Mouse (Mus musculus) monocyte, adult 5-6 weeks (primary cell): ENCODE results near the gene Zfp52. TPM values are rescaled to one million over a fixed set of nuclear protein-coding genes. Genes with fewer than 3 reads are reported as not detected.
A peak's percentile ranks its signal among the peaks of the same experiment; 100 is the strongest.

Experiments used
- ATAC-seq: fragments of 153-309, 156-312 bp; replicated peaks from 2 replicates; pipeline ENCODE4 v1.8.0; 2017; ENCODE audit warnings: mild to moderate bottlenecking; ENCODE audit not compliant: low TSS enrichment, insufficient number of reproducible peaks, severe bottlenecking, poor library complexity, low FRiP score
- total RNA-seq: library from RNA; stranded (forward); fragments of 200-1000, 200-491, 200-594 nt; gene quantifications from 3 replicates; pipeline ENCODE4 v1.2.3, GENCODE M21; 2017

Gene Zfp52
- total RNA-seq, 1 experiment from 2014 or later, result 59.5 TPM

GRCm38 (mm10) chr17:21536096-21536495, 757 bp downstream of the Zfp52 start:
- no peak for ATAC-seq

GRCm38 (mm10) chr17:21536676-21537075, 1.3 kb downstream of the Zfp52 start:
- no peak for ATAC-seq

GRCm38 (mm10) chr17:21557831-21558230, 22.5 kb downstream of the Zfp52 start:
- no peak for ATAC-seq

GRCm38 (mm10) chr17:21566220-21566619, 30.9 kb downstream of the Zfp52 start:
- peak; percentile 77 for ATAC-seq

- peak; percentile 72 for ATAC-seq
Measured at GRCm38 (mm10) chr17:21566728-21567349, 31.5 kb downstream of the Zfp52 start, which contains the start of gene Zfp948. Zfp948 (plus strand) TSS chr17:21567008.

GRCm38 (mm10) chr17:21567696-21568095, 32.4 kb downstream of the Zfp52 start:
- no peak for ATAC-seq

- ATAC-seq, result no peak
Measured at GRCm38 (mm10) chr17:21579080-21579479, 43.7 kb downstream of the Zfp52 start.

GRCm38 (mm10) chr17:21579493-21580175, 44.3 kb downstream of the Zfp52 start:
- ATAC-seq, result peak; percentile 80

- ATAC-seq, result no peak
Measured at GRCm38 (mm10) chr17:21585521-21585920, 50.2 kb downstream of the Zfp52 start.

Other genes with a start within 250 kb of the Zfp52 start
- not detected in 3 replicates for gene Vmn1r237, start 223.7 kb upstream of the Zfp52 start, total RNA-seq
- 11.9 to 29.1 TPM (median 15.5 TPM) in 3 replicates for gene Zfp677, start 151.8 kb upstream of the Zfp52 start, total RNA-seq
- gene Zfp54, start 112.3 kb upstream of the Zfp52 start, total RNA-seq, result 3.5 to 11.0 TPM (median 10.3 TPM) in 3 replicates
- 26.6 to 33.0 TPM (median 27.2 TPM) in 3 replicates for gene Zfp51, start 85.2 kb upstream of the Zfp52 start, total RNA-seq
- gene Zfp53, start 46.5 kb upstream of the Zfp52 start, total RNA-seq, result 39.0 to 49.6 TPM (median 42.5 TPM) in 3 replicates
- 0.43 to 5.9 TPM (median 5.0 TPM) in 3 replicates for gene Zfp948, start 31.5 kb downstream of the Zfp52 start, total RNA-seq
- gene Zfp983, start 115.1 kb downstream of the Zfp52 start, total RNA-seq, result 3.7 to 9.5 TPM (median 4.5 TPM) in 3 replicates
- 23.5 to 31.1 TPM in 2 of 3 replicates, not detected in the other for gene Gm10226, start 156.3 kb downstream of the Zfp52 start, total RNA-seq
- gene Zfp760, start 172.2 kb downstream of the Zfp52 start, total RNA-seq, result 1.8 to 8.8 TPM (median 5.2 TPM) in 3 replicates
- gene Zfp229, start 195.3 kb downstream of the Zfp52 start, total RNA-seq, result 0.96 to 5.0 TPM (median 1.8 TPM) in 3 replicates